Comparison of ENCODE assay signal across 8 mouse cellular contexts in the genomic region with DNA sequence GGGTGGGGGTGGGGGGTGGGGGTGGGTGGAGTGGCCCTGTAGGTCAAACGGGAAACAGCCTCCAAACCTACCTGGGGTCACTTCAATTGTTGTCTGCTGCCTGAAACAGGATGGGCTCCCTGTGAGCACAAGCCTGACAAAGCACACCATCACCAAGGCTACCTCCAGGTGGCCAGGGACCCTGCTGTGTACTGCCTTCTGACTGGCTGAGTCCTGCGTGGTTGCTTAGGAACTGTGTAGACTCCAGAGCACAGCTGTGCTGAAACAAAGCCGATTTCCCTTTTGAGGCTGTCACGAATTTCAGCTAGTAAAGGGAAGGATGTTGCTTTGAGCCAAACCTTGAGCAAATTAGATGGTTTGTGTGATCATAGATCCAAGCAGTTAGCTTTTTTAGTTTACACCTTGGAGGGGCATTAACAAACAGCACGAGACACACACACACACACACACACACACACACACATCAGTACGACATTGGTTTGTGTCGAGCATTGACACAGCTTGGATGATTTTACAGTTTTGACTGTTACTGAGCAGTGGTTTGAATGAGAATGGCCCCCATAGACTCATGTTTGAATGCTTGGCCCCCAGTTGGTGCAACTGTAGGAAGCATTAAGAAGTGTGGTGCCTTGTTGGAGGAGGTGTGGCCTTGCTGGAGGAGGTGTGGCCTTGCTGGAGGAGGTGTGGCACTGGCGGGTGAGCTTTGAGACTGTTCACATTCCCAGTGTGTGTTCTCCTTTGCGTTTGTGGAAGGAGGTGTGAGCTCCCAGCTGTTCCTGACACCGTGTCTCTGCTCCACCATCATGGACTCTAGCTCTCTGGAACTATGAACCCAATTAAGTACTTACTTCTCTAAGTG. TPM values are rescaled to one million over a fixed set of nuclear protein-coding genes. Genes with fewer than 3 reads are reported as not detected.
A peak's percentile ranks its signal among the peaks of the same experiment; 100 is the strongest.
DNase-seq lines count a peak whose midpoint lies in the region; ATAC-seq lines count a peak whose summit lies in the region.

No protein-coding gene starts in this region.

- DNase-seq in heart, postnatal 4 days = no peak
- DNase-seq in embryonic facial prominence, embryonic 11.5 days (ENCODE audit: low spot score) = peak; percentile 65
- DNase-seq in yolk sac, embryonic 10.5 days (ENCODE audit: low spot score) = no peak
- no peak for DNase-seq in T-cell, adult 2 months (ENCODE audit: low spot score)

- no peak overlapping the region for H3K4me2 ChIP-seq in heart, embryonic 15.5 days
- H3K4me2 ChIP-seq in embryonic facial prominence, embryonic 11.5 days (ENCODE audit: low read depth, low read length) = peak overlapping the region; percentile 7; the same call in 1 of the 2 replicates
- H3K4me2 ChIP-seq in hindbrain, embryonic 16.5 days (ENCODE audit: low read length) = peak overlapping the region; percentile 50
- H3K4me2 ChIP-seq in limb, embryonic 13.5 days (replicated peaks) = peak overlapping the region; percentile 25
- H3K4me2 ChIP-seq in neural tube, embryonic 14.5 days (ENCODE audit: low read depth, low read length) = peak overlapping the region; percentile 35

- no peak overlapping the region for H3K9ac ChIP-seq in heart, embryonic 15.5 days
- H3K9ac ChIP-seq in embryonic facial prominence, embryonic 11.5 days (replicated peaks; ENCODE audit: low read length) = no peak overlapping the region
- peak overlapping the region; percentile 35 for H3K9ac ChIP-seq in hindbrain, embryonic 16.5 days (ENCODE audit: low read depth, low read length)
- H3K9ac ChIP-seq in limb, embryonic 13.5 days = 0 out of 2 replicates have a peak overlapping the region, but pooled peaks have one; percentile 1
- no peak overlapping the region; the same call in 1 of the 2 replicates for H3K9ac ChIP-seq in neural tube, embryonic 14.5 days (replicated peaks; ENCODE audit: low read depth, low read length)

- no peaks in the 10 kb centered on the region for H3K27me3 ChIP-seq in heart, embryonic 15.5 days
- no peaks in the 10 kb centered on the region for H3K27me3 ChIP-seq in embryonic facial prominence, embryonic 11.5 days (ENCODE audit: control insufficient read depth, insufficient read depth, low read length)
- H3K27me3 ChIP-seq in hindbrain, embryonic 16.5 days (replicated peaks; ENCODE audit: control insufficient read depth, insufficient read depth, low read length) = no peaks in the 10 kb centered on the region
- H3K27me3 ChIP-seq in limb, embryonic 13.5 days = no peaks in the 10 kb centered on the region
- no peaks in the 10 kb centered on the region for H3K27me3 ChIP-seq in neural tube, embryonic 14.5 days (ENCODE audit: control insufficient read depth, insufficient read depth, low read length)

- WGBS in heart, embryonic 15.5 days = 19% methylated on average over 10 of the region's 10 CpGs
- WGBS in embryonic facial prominence, embryonic 11.5 days = 4% methylated on average over 10 of the region's 10 CpGs
- 1% methylated on average over 10 of the region's 10 CpGs for WGBS in hindbrain, embryonic 16.5 days
- WGBS in limb, embryonic 13.5 days = 7% methylated on average over 10 of the region's 10 CpGs
- 3% methylated on average over 10 of the region's 10 CpGs for WGBS in neural tube, embryonic 14.5 days

- no peaks in the 10 kb centered on the region for H3K36me3 ChIP-seq in heart, embryonic 15.5 days
- no peaks in the 10 kb centered on the region for H3K36me3 ChIP-seq in embryonic facial prominence, embryonic 11.5 days (replicated peaks; ENCODE audit: control insufficient read depth, insufficient read depth, low read depth, low read length)
- no peaks in the 10 kb centered on the region for H3K36me3 ChIP-seq in hindbrain, embryonic 16.5 days (ENCODE audit: control insufficient read depth, insufficient read depth, low read length)
- H3K36me3 ChIP-seq in limb, embryonic 13.5 days = no peaks in the 10 kb centered on the region
- H3K36me3 ChIP-seq in neural tube, embryonic 14.5 days (ENCODE audit: control insufficient read depth, insufficient read depth, low read length) = no peaks in the 10 kb centered on the region

- peak; percentile 51; the same call in 1 of the 2 replicates for ATAC-seq in heart, embryonic 15.5 days (replicated peaks; ENCODE audit: insufficient number of reproducible peaks, insufficient read depth, low FRiP score, low read depth)
- peak; percentile 93 for ATAC-seq in embryonic facial prominence, embryonic 11.5 days (replicated peaks; ENCODE audit: insufficient number of reproducible peaks, low FRiP score, low TSS enrichment, low read depth)
- peak; percentile 98 for ATAC-seq in hindbrain, embryonic 16.5 days
- ATAC-seq in limb, embryonic 13.5 days (ENCODE audit: low FRiP score, low read depth) = peak; percentile 91
- peak; percentile 99 for ATAC-seq in neural tube, embryonic 14.5 days (ENCODE audit: low read depth)

- no peak overlapping the region for H3K4me3 ChIP-seq in heart, embryonic 15.5 days
- H3K4me3 ChIP-seq in embryonic facial prominence, embryonic 11.5 days (ENCODE audit: low read depth, low read length) = no peak overlapping the region
- peak overlapping the region; percentile 22 for H3K4me3 ChIP-seq in hindbrain, embryonic 16.5 days (ENCODE audit: low read length)
- H3K4me3 ChIP-seq in limb, embryonic 13.5 days = no peak overlapping the region
- H3K4me3 ChIP-seq in neural tube, embryonic 14.5 days (ENCODE audit: low read depth, low read length) = no peak overlapping the region

- H3K4me1 ChIP-seq in heart, embryonic 15.5 days (replicated peaks) = peaks cover 21% of the 10 kb centered on the region
- H3K4me1 ChIP-seq in embryonic facial prominence, embryonic 11.5 days (ENCODE audit: control insufficient read depth, insufficient read depth, low read length) = no peaks in the 10 kb centered on the region
- peaks cover 20% of the 10 kb centered on the region for H3K4me1 ChIP-seq in hindbrain, embryonic 16.5 days (ENCODE audit: control insufficient read depth, insufficient read depth, low read depth, low read length)
- H3K4me1 ChIP-seq in limb, embryonic 13.5 days = peaks cover 6% of the 10 kb centered on the region; the same call in 1 of the 2 replicates
- peaks cover 9% of the 10 kb centered on the region; the same call in 1 of the 2 replicates for H3K4me1 ChIP-seq in neural tube, embryonic 14.5 days (ENCODE audit: control insufficient read depth, insufficient read depth, low read length)

- H3K9me3 ChIP-seq in heart, embryonic 15.5 days (replicated peaks) = no peaks in the 10 kb centered on the region
- no peaks in the 10 kb centered on the region for H3K9me3 ChIP-seq in embryonic facial prominence, embryonic 11.5 days (replicated peaks; ENCODE audit: control insufficient read depth, low read length)
- no peaks in the 10 kb centered on the region for H3K9me3 ChIP-seq in hindbrain, embryonic 16.5 days (ENCODE audit: control insufficient read depth, low read length)
- no peaks in the 10 kb centered on the region for H3K9me3 ChIP-seq in limb, embryonic 13.5 days
- H3K9me3 ChIP-seq in neural tube, embryonic 14.5 days (ENCODE audit: control insufficient read depth, low read length) = no peaks in the 10 kb centered on the region

- no peak overlapping the region for H3K27ac ChIP-seq in heart, embryonic 15.5 days
- H3K27ac ChIP-seq in embryonic facial prominence, embryonic 11.5 days (replicated peaks; ENCODE audit: low read depth, low read length) = no peak overlapping the region
- H3K27ac ChIP-seq in hindbrain, embryonic 16.5 days (ENCODE audit: low read depth, low read length) = peak overlapping the region; percentile 86
- no peak overlapping the region for H3K27ac ChIP-seq in limb, embryonic 13.5 days
- H3K27ac ChIP-seq in neural tube, embryonic 14.5 days (ENCODE audit: low read depth, low read length) = peak overlapping the region; percentile 91

RNA-seq across cellular contexts. Expression of a gene that starts 11.8 kb away (rescaled TPM):
- not detected in 2 replicates for polyA plus RNA-seq in heart, embryonic 15.5 days (2015; fragmentation: Nextera tagmentation; extraction: Ambion mirVana)
- total RNA-seq in heart, postnatal 4 days (2021) = not detected
- polyA plus RNA-seq in embryonic facial prominence, embryonic 11.5 days (2014; fragmentation: Nextera tagmentation; extraction: Ambion mirVana) = not detected in 2 replicates
- not detected in 2 replicates for polyA plus RNA-seq in hindbrain, embryonic 16.5 days (2015; fragmentation: Nextera tagmentation; extraction: Ambion mirVana)
- not detected in 2 replicates for polyA plus RNA-seq in limb, embryonic 13.5 days (2015; fragmentation: Nextera tagmentation; extraction: Ambion mirVana)
- not detected in 2 replicates for polyA plus RNA-seq in neural tube, embryonic 14.5 days (2014; fragmentation: Nextera tagmentation; extraction: Ambion mirVana)

Comparison
In these comparisons a context has a peak if more than half of its experiments do, and no peak if none do; other contexts are left out.
1. H3K27ac ChIP-seq: peak in hindbrain, embryonic 16.5 days (single experiment) and neural tube, embryonic 14.5 days (single experiment); none in heart, embryonic 15.5 days (single experiment), embryonic facial prominence, embryonic 11.5 days (single experiment) and limb, embryonic 13.5 days (single experiment).
2. H3K9ac ChIP-seq: peak in hindbrain, embryonic 16.5 days (single experiment) and limb, embryonic 13.5 days (single experiment); none in heart, embryonic 15.5 days (single experiment), embryonic facial prominence, embryonic 11.5 days (single experiment) and neural tube, embryonic 14.5 days (single experiment).
3. Peak in every context shown above with its lines, with median percentiles within 50 percentile points of each other: ATAC-seq.